Mouse (Mus musculus) forebrain, embryonic 14.5 days (tissue): ENCODE measurements around the gene Alox8. TPM values are rescaled to one million over a fixed set of nuclear protein-coding genes. Genes with fewer than 3 reads are reported as not detected.

ENCODE experiments used
- ATAC-seq: fragments of 200-750 bp; cut with Nextera tagmentation; 2 replicates; pipeline ENCODE4 v1.8.0; 2017; ENCODE audit warnings: mild to moderate bottlenecking, moderate library complexity
- DNase-seq: peaks from one replicate; pipeline ENCODE4 v3.0.0-alpha.2; 2015; ENCODE audit warnings: low spot score
- H3K27ac ChIP-seq: fragments of 300-500 bp; sonication (generic); 2 replicates; pipeline ENCODE4 v1.5.1; 2014; ENCODE audit warnings: low read depth, mild to moderate bottlenecking, control low read depth, low read length, moderate library complexity
- H3K27me3 ChIP-seq: fragments of 300-500 bp; sonication (generic); replicated peaks from 2 replicates; pipeline ENCODE4 v1.6.1; 2014; ENCODE audit warnings: low read length, control low read depth, mixed read lengths; ENCODE audit not compliant: control insufficient read depth, insufficient read depth
- H3K36me3 ChIP-seq: fragments of 300-500 bp; sonication (generic); 2 replicates; pipeline ENCODE4 v1.6.1; 2014; ENCODE audit warnings: low read length, control low read depth; ENCODE audit not compliant: control insufficient read depth, insufficient read depth
- H3K4me1 ChIP-seq: fragments of 300-500 bp; sonication (generic); 2 replicates; pipeline ENCODE4 v1.6.1; 2014; ENCODE audit warnings: antibody characterized with exemption, low read length, control low read depth; ENCODE audit not compliant: control insufficient read depth, insufficient read depth
- H3K4me2 ChIP-seq: fragments of 300-500 bp; sonication (generic); 2 replicates; pipeline ENCODE4 v1.6.1; 2014; ENCODE audit warnings: mild to moderate bottlenecking, control low read depth, low read length
- H3K4me3 ChIP-seq: fragments of 300-500 bp; sonication (generic); 2 replicates; pipeline ENCODE4 v1.5.1; 2014; ENCODE audit warnings: low read depth, low read length, control low read depth
- H3K9ac ChIP-seq: fragments of 300-500 bp; sonication (generic); 2 replicates; pipeline ENCODE4 v1.6.1; 2014; ENCODE audit warnings: mild to moderate bottlenecking, low read length, control low read depth, moderate library complexity
- H3K9me3 ChIP-seq: fragments of 300-500 bp; sonication (generic); replicated peaks from 2 replicates; pipeline ENCODE4 v1.6.1; 2016; ENCODE audit warnings: low read length, control low read depth, mixed read lengths; ENCODE audit not compliant: control insufficient read depth
- WGBS: fragments of 180-500 bp; shearing (Covaris S2); extraction: QIAGEN DNeasy Blood & Tissue Kit; methylation state at CpG from one replicate; pipeline ENCODE4 v1.1.7; 2014; 5-methylcytosine and 5-hydroxymethylcytosine counted together
- polyA plus RNA-seq: library from polyadenylated mRNA; unstranded; fragments of >200 nt; fragmentation: Nextera tagmentation; extraction: Ambion mirVana; gene quantifications from 2 replicates; pipeline ENCODE4 v1.2.1, GENCODE M21; 2014

Gene Alox8
- 0.08 TPM in 1 of 2 replicates, not detected in the other for polyA plus RNA-seq

- Histone ChIP-seq H3K9ac (peak within 1 kb of the TSS; percentile 21; the same call in 1 of the 2 replicates), H3K4me2 (peak within 1 kb of the TSS; percentile 41), H3K36me3 (no peaks in the 10 kb centered on the region), H3K27ac (no peak within 1 kb of the TSS), H3K4me1 (0 out of 2 replicates have a peak, but pooled peaks cover 5% of the 10 kb centered on the region), H3K27me3 (peaks cover 19% of the 10 kb centered on the region), H3K9me3 (no peaks in the 10 kb centered on the region), H3K4me3 (0 out of 2 replicates have a peak within 1 kb of the TSS, but pooled peaks have one; percentile 11)
- WGBS, result 27% methylated on average over 6 of the region's 6 CpGs
- no peak for ATAC-seq
- DNase-seq, result no peak
Observed at GRCm38 (mm10) chr11:69197743-69198142, at the start of gene Alox8. TSS of gene Alox8 (minus strand) at chr11:69197843.

GRCm38 (mm10) chr11:69245643-69246042 is 48.0 kb upstream of the Alox8 start:
- DNase-seq (no peak), ATAC-seq (no peak)
- H3K4me1 ChIP-seq, result no peaks in the 10 kb centered on the region
- 30% methylated on average over 2 of the region's 2 CpGs for WGBS
- H3K4me2 ChIP-seq, result no peak overlapping the region
- no peak overlapping the region for H3K27ac ChIP-seq
- H3K9ac ChIP-seq, result no peak overlapping the region
- no peaks in the 10 kb centered on the region for H3K9me3 ChIP-seq
- no peaks in the 10 kb centered on the region for H3K36me3 ChIP-seq
- no peak overlapping the region for H3K4me3 ChIP-seq
- no peaks in the 10 kb centered on the region for H3K27me3 ChIP-seq

- Histone ChIP-seq H3K4me3 (no peak overlapping the region), H3K9ac (no peak overlapping the region), H3K4me1 (no peaks in the 10 kb centered on the region), H3K27me3 (no peaks in the 10 kb centered on the region), H3K9me3 (no peaks in the 10 kb centered on the region), H3K27ac (no peak overlapping the region), H3K36me3 (no peaks in the 10 kb centered on the region), H3K4me2 (no peak overlapping the region)
- 21% methylated on average over 2 of the region's 2 CpGs for WGBS
- ATAC-seq (no peak), DNase-seq (peak; percentile 81)
Observed at GRCm38 (mm10) chr11:69244911-69245310, 47.3 kb upstream of the Alox8 start.

GRCm38 (mm10) chr11:69236926-69237260 is 39.2 kb upstream of the Alox8 start, which contains the start of gene Gucy2e:
TSS of gene Gucy2e (minus strand) at chr11:69237036.
- H3K36me3 ChIP-seq, result no peaks in the 10 kb centered on the region
- H3K4me1 ChIP-seq, result peaks cover 5% of the 10 kb centered on the region
- no peaks in the 10 kb centered on the region for H3K9me3 ChIP-seq
- H3K27ac ChIP-seq, result no peak within 1 kb of the TSS
- peaks cover 14% of the 10 kb centered on the region for H3K27me3 ChIP-seq
- no peak for ATAC-seq
- H3K4me2 ChIP-seq, result peak within 1 kb of the TSS; percentile 73
- H3K4me3 ChIP-seq, result peak within 1 kb of the TSS; percentile 39
- peak within 1 kb of the TSS; percentile 60 for H3K9ac ChIP-seq
- DNase-seq, result no peak
- 14% methylated on average over 13 of the region's 13 CpGs for WGBS

GRCm38 (mm10) chr11:69236061-69236925 is 38.6 kb upstream of the Alox8 start:
- H3K9ac ChIP-seq, result peak overlapping the region; percentile 60
- peak overlapping the region; percentile 73 for H3K4me2 ChIP-seq
- H3K27ac ChIP-seq, result no peak overlapping the region
- peaks cover 5% of the 10 kb centered on the region for H3K4me1 ChIP-seq
- H3K4me3 ChIP-seq, result peak overlapping the region; percentile 39
- no peaks in the 10 kb centered on the region for H3K9me3 ChIP-seq
- H3K27me3 ChIP-seq, result peaks cover 14% of the 10 kb centered on the region
- 3% methylated on average over 50 of the region's 51 CpGs for WGBS
- H3K36me3 ChIP-seq, result no peaks in the 10 kb centered on the region
- ATAC-seq (peak; percentile 38; the same call in 1 of the 2 replicates), DNase-seq (no peak)

- WGBS, result 1% methylated on average over 33 of the region's 33 CpGs
- Histone ChIP-seq H3K9ac (peak overlapping the region; percentile 60), H3K4me2 (peak overlapping the region; percentile 73), H3K9me3 (no peaks in the 10 kb centered on the region), H3K36me3 (no peaks in the 10 kb centered on the region), H3K4me3 (peak overlapping the region; percentile 39), H3K27me3 (peaks cover 14% of the 10 kb centered on the region), H3K4me1 (peaks cover 5% of the 10 kb centered on the region), H3K27ac (peak overlapping the region; percentile 53; the same call in 1 of the 2 replicates)
- DNase-seq, result peak; percentile 86
- peak; percentile 96 for ATAC-seq
Observed at GRCm38 (mm10) chr11:69235285-69236060, 37.8 kb upstream of the Alox8 start.

GRCm38 (mm10) chr11:69233141-69233540 is 35.5 kb upstream of the Alox8 start:
- ATAC-seq (no peak), DNase-seq (no peak)
- no peak overlapping the region for H3K9ac ChIP-seq
- no peak overlapping the region for H3K4me2 ChIP-seq
- WGBS, result 69% methylated on average over 2 of the region's 2 CpGs
- no peak overlapping the region for H3K4me3 ChIP-seq
- peaks cover 14% of the 10 kb centered on the region for H3K27me3 ChIP-seq
- H3K36me3 ChIP-seq, result no peaks in the 10 kb centered on the region
- H3K27ac ChIP-seq, result no peak overlapping the region
- H3K9me3 ChIP-seq, result no peaks in the 10 kb centered on the region
- H3K4me1 ChIP-seq, result peaks cover 5% of the 10 kb centered on the region

- WGBS, result 78% methylated on average over 4 of the region's 4 CpGs
- DNase-seq, result no peak
Observed at GRCm38 (mm10) chr11:69230420-69230819, 32.8 kb upstream of the Alox8 start.

More at GRCm38 (mm10) chr11:69230420-69230819, 32.8 kb upstream of the Alox8 start:
- H3K9ac ChIP-seq, result no peak overlapping the region
- no peak for ATAC-seq
- H3K4me1 ChIP-seq, result no peaks in the 10 kb centered on the region
- H3K27me3 ChIP-seq, result peaks cover 5% of the 10 kb centered on the region; the same call in 1 of the 2 replicates
- no peaks in the 10 kb centered on the region for H3K36me3 ChIP-seq
- H3K9me3 ChIP-seq, result no peaks in the 10 kb centered on the region
- H3K27ac ChIP-seq, result no peak overlapping the region
- H3K4me2 ChIP-seq, result no peak overlapping the region
- H3K4me3 ChIP-seq, result no peak overlapping the region
